Mouse (Mus musculus) neural tube, embryonic 11.5 days (tissue): ENCODE results near the gene Als2cr12. TPM values are rescaled to one million over a fixed set of nuclear protein-coding genes. Genes with fewer than 3 reads are reported as not detected.
"Not testable (repeated sequence)": the region's sequence is repeated elsewhere in the genome, so short reads cannot be mapped to it uniquely, and the experiment has no call there.

Experiments
- ATAC-seq: fragments of 200-750 bp; cut with Nextera tagmentation; 2 replicates; pipeline ENCODE4 v1.8.0; 2017; ENCODE audit warnings: moderate number of reproducible peaks, mild to moderate bottlenecking, moderate TSS enrichment, moderate library complexity; ENCODE audit not compliant: insufficient read depth, low FRiP score, low TSS enrichment
- DNase-seq: peaks from one replicate; pipeline ENCODE4 v3.0.0-alpha.2; 2015; ENCODE audit warnings: low spot score
- H3K27ac ChIP-seq: fragments of 300-500 bp; sonication (generic); 2 replicates; pipeline ENCODE4 v1.5.1; 2014; ENCODE audit warnings: low read depth, mild to moderate bottlenecking, low read length
- H3K27me3 ChIP-seq: fragments of 300-500 bp; sonication (generic); 2 replicates; pipeline ENCODE4 v1.6.1; 2014; ENCODE audit warnings: mild to moderate bottlenecking, low read length, mixed read lengths; ENCODE audit not compliant: control insufficient read depth, insufficient read depth
- H3K36me3 ChIP-seq: fragments of 300-500 bp; sonication (generic); 2 replicates; pipeline ENCODE4 v1.6.1; 2014; ENCODE audit warnings: mild to moderate bottlenecking, low read length, moderate library complexity, mixed read lengths; ENCODE audit not compliant: control insufficient read depth, insufficient read depth
- H3K4me1 ChIP-seq: fragments of 300-500 bp; sonication (generic); 2 replicates; pipeline ENCODE4 v1.6.1; 2014; ENCODE audit warnings: low read length, mixed read lengths; ENCODE audit not compliant: control insufficient read depth, insufficient read depth
- H3K4me2 ChIP-seq: fragments of 300-500 bp; sonication (generic); 2 replicates; pipeline ENCODE4 v1.6.1; 2014; ENCODE audit warnings: low read depth, mild to moderate bottlenecking, moderate library complexity
- H3K4me3 ChIP-seq: fragments of 300-500 bp; sonication (generic); 2 replicates; pipeline ENCODE4 v1.5.1; 2014; ENCODE audit warnings: low read depth, low read length
- H3K9ac ChIP-seq: fragments of 300-500 bp; sonication (generic); 2 replicates; pipeline ENCODE4 v1.6.1; 2014; ENCODE audit warnings: mild to moderate bottlenecking, low read length
- H3K9me3 ChIP-seq: fragments of 300-500 bp; sonication (generic); 2 replicates; pipeline ENCODE4 v1.6.1; 2016; ENCODE audit warnings: low read length; ENCODE audit not compliant: control insufficient read depth
- WGBS: fragments of 180-500 bp; shearing (Covaris S2); extraction: QIAGEN DNeasy Blood & Tissue Kit; methylation state at CpG from one replicate; pipeline ENCODE4 v1.1.7; 2014; 5-methylcytosine and 5-hydroxymethylcytosine counted together
- polyA plus RNA-seq: library from polyadenylated mRNA; unstranded; fragments of >200 nt; fragmentation: Nextera tagmentation; extraction: Ambion mirVana; gene quantifications from 2 replicates; pipeline ENCODE4 v1.2.1, GENCODE M21; 2014

Als2cr12 gene
- polyA plus RNA-seq, 1 experiment from 2014 or later = not detected

- H3K9me3 ChIP-seq = no peaks in the 10 kb centered on the region
- no peaks in the 10 kb centered on the region for H3K36me3 ChIP-seq
- no peak overlapping the region for H3K9ac ChIP-seq
- DNase-seq = no peak
- peak overlapping the region; percentile 55; the same call in 1 of the 2 replicates for H3K4me3 ChIP-seq
- 73% methylated on average over 1 of the region's 1 CpGs for WGBS
- H3K27ac ChIP-seq = no peak overlapping the region
- ATAC-seq = no peak
- H3K27me3 ChIP-seq = no peaks in the 10 kb centered on the region
- no peaks in the 10 kb centered on the region for H3K4me1 ChIP-seq
- peak overlapping the region; percentile 63 for H3K4me2 ChIP-seq
These were observed 18.6 kb upstream of the Als2cr12 start for GRCm38 (mm10) chr1:58714361-58714760.

GRCm38 (mm10) chr1:58713893-58714231 lies 18.1 kb upstream of the Als2cr12 start:
- no peaks in the 10 kb centered on the region for H3K27me3 ChIP-seq
- DNase-seq (no peak), ATAC-seq (no peak)
- H3K27ac ChIP-seq = no peak overlapping the region
- H3K4me3 ChIP-seq = peak overlapping the region; percentile 55
- no peaks in the 10 kb centered on the region for H3K9me3 ChIP-seq
- no peaks in the 10 kb centered on the region for H3K4me1 ChIP-seq
- H3K4me2 ChIP-seq = peak overlapping the region; percentile 63
- 65% methylated on average over 4 of the region's 4 CpGs for WGBS
- H3K9ac ChIP-seq = peak overlapping the region; percentile 71
- no peaks in the 10 kb centered on the region for H3K36me3 ChIP-seq

GRCm38 (mm10) chr1:58713081-58713892 lies 17.5 kb upstream of the Als2cr12 start:
- Histone ChIP-seq H3K4me3 (peak overlapping the region; percentile 55), H3K4me2 (peak overlapping the region; percentile 63), H3K4me1 (no peaks in the 10 kb centered on the region), H3K27ac (0 out of 2 replicates have a peak overlapping the region, but pooled peaks have one; percentile 27), H3K9me3 (no peaks in the 10 kb centered on the region), H3K9ac (peak overlapping the region; percentile 71), H3K36me3 (no peaks in the 10 kb centered on the region), H3K27me3 (no peaks in the 10 kb centered on the region)
- ATAC-seq = no peak
- peak; percentile 69 for DNase-seq
- whole genome bisulfite sequencing = 7% methylated on average over 31 of the region's 31 CpGs

GRCm38 (mm10) chr1:58712076-58713061 lies 16.6 kb upstream of the Als2cr12 start:
- peak overlapping the region; percentile 71 for H3K9ac ChIP-seq
- H3K27me3 ChIP-seq = no peaks in the 10 kb centered on the region
- H3K4me3 ChIP-seq = peak overlapping the region; percentile 60
- no peaks in the 10 kb centered on the region for H3K36me3 ChIP-seq
- ATAC-seq = peak; percentile 60
- peak overlapping the region; percentile 63 for H3K4me2 ChIP-seq
- peak; percentile 50 for DNase-seq
- 2% methylated on average over 16 of the region's 17 CpGs for WGBS
- H3K27ac ChIP-seq = peak overlapping the region; percentile 90; the same call in 1 of the 2 replicates
- H3K4me1 ChIP-seq = no peaks in the 10 kb centered on the region
- H3K9me3 ChIP-seq = no peaks in the 10 kb centered on the region

- Histone ChIP-seq H3K9ac (peak within 1 kb of the TSS; percentile 81), H3K4me1 (no peaks in the 10 kb centered on the region), H3K4me3 (peak within 1 kb of the TSS; percentile 60), H3K36me3 (no peaks in the 10 kb centered on the region), H3K9me3 (no peaks in the 10 kb centered on the region), H3K27me3 (no peaks in the 10 kb centered on the region), H3K27ac (peak within 1 kb of the TSS; percentile 90), H3K4me2 (peak within 1 kb of the TSS; percentile 63)
- DNase-seq (peak; percentile 78), ATAC-seq (peak; percentile 80)
- under 1% methylated on average over 45 of the region's 45 CpGs for WGBS
These were observed 15.7 kb upstream of the Als2cr12 start, which contains the start of gene Cflar for GRCm38 (mm10) chr1:58711365-58712016. Gene Cflar, plus strand, starts transcription at chr1:58711508.

GRCm38 (mm10) chr1:58710711-58711364 lies 15.0 kb upstream of the Als2cr12 start:
- 56% methylated on average over 10 of the region's 10 CpGs for WGBS
- ATAC-seq (no peak), DNase-seq (peak; percentile 25)
- H3K27me3 ChIP-seq = no peaks in the 10 kb centered on the region
- no peaks in the 10 kb centered on the region for H3K36me3 ChIP-seq
- peak overlapping the region; percentile 81 for H3K9ac ChIP-seq
- H3K9me3 ChIP-seq = no peaks in the 10 kb centered on the region
- H3K4me2 ChIP-seq = peak overlapping the region; percentile 63
- peak overlapping the region; percentile 90 for H3K27ac ChIP-seq
- no peaks in the 10 kb centered on the region for H3K4me1 ChIP-seq
- H3K4me3 ChIP-seq = peak overlapping the region; percentile 60

GRCm38 (mm10) chr1:58710043-58710442 lies 14.3 kb upstream of the Als2cr12 start:
- not testable (repeated sequence) for H3K9me3 ChIP-seq, H3K27ac ChIP-seq, H3K9ac ChIP-seq, H3K27me3 ChIP-seq, H3K4me2 ChIP-seq, H3K4me1 ChIP-seq, ATAC-seq, H3K36me3 ChIP-seq, DNase-seq, H3K4me3 ChIP-seq
- WGBS = 83% methylated on average over 1 of the region's 1 CpGs
